Comparison of ENCODE assay signal across 8 mouse cellular contexts in the genomic region with DNA sequence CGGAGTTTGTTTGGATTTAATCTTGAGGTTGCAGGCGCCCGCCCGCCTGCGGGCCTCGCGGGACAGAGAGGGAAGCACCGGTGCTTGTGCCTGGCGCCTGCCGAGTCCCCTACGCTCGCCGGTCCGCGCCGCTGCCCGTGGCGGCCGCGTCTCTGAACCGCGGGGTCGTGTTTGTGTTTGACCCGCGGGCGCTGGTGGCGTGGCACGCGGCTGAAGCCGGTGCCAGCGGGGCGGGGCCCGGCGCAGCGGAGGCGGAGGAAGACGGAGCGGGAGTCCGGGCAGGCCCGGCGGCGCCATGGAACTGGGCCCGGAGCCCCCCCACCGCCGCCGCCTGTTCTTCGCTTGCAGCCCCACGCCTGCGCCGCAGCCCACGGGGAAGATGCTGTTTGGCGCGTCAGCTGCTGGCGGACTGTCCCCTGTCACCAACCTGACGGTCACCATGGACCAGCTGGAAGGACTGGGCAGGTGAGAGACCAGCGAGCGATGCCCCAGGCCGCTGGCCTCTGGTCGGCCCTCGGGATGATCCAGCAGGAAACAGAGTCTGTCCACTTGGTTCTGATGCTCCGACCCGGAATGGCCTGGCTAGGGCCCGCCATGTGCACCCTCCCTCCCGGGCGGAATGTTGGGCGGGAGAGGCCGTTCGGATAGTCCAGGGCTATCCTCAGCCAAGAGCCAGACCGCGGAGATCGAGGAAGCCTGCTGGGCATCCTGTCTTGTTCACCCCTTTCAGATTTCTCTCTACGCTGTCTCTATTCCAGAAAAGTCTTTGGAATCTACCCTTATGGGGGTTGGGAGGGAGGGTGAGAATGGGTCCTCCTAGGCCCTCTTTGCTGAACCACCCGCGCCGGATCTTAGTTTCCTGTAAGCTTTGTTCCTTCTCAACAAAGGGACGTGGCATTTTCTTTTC. TPM values are rescaled to one million over a fixed set of nuclear protein-coding genes. Genes with fewer than 3 reads are reported as not detected.
DNase-seq lines count a peak whose midpoint lies in the region; ATAC-seq and TF ChIP-seq lines count a peak whose summit lies in the region.

No protein-coding gene starts in this region.

- peak overlapping the region; percentile 98 for H3K9ac ChIP-seq in kidney, embryonic 14.5 days (ENCODE audit: low read depth, low read length)
- H3K9ac ChIP-seq in liver, embryonic 14.5 days (replicated peaks), result peak overlapping the region; percentile 96

- H3K4me3 ChIP-seq in kidney, embryonic 14.5 days (ENCODE audit: low read length), result peak overlapping the region; percentile 99
- peak overlapping the region; percentile 72 to 93 for H3K4me3 ChIP-seq in liver, embryonic 14.5 days (ENCODE audit: insufficient read depth in 1 of 2, low read depth in 2 of 2, low read length in 2 of 2)

- H3K4me1 ChIP-seq in kidney, embryonic 14.5 days (ENCODE audit: control insufficient read depth, insufficient read depth, low read length), result peaks cover 6% of the 10 kb centered on the region
- H3K4me1 ChIP-seq in liver, embryonic 14.5 days (replicated peaks; ENCODE audit: control insufficient read depth in 2 of 2, insufficient read depth in 2 of 2, low read length in 1 of 2), result peaks cover 3 to 19% of the 10 kb centered on the region in 2 experiments

- H3K27me3 ChIP-seq in kidney, embryonic 14.5 days (ENCODE audit: control insufficient read depth, insufficient read depth, low read length), result no peaks in the 10 kb centered on the region
- H3K27me3 ChIP-seq in liver, embryonic 14.5 days (ENCODE audit: control insufficient read depth, insufficient read depth, low read length), result no peaks in the 10 kb centered on the region

- peak overlapping the region; percentile 85 for H3K4me2 ChIP-seq in kidney, embryonic 14.5 days (replicated peaks; ENCODE audit: low read depth, low read length)
- H3K4me2 ChIP-seq in liver, embryonic 14.5 days (ENCODE audit: low read depth), result peak overlapping the region; percentile 86

- WGBS in kidney, embryonic 14.5 days, result under 1% methylated on average over 63 of the region's 76 CpGs
- WGBS in liver, embryonic 14.5 days (ENCODE audit: insufficient replicate concordance), result under 1% methylated on average over 58 of the region's 76 CpGs

- peak overlapping the region; percentile 92 for H3K27ac ChIP-seq in kidney, embryonic 14.5 days (ENCODE audit: low read depth, low read length)
- H3K27ac ChIP-seq in liver, embryonic 14.5 days, result peak overlapping the region; percentile 32

- peak; percentile 62 for ATAC-seq in kidney, embryonic 14.5 days (ENCODE audit: low FRiP score, low TSS enrichment)
- ATAC-seq in liver, embryonic 14.5 days (ENCODE audit: insufficient read depth), result peak; percentile 79

- no peak for TF ChIP-seq EP300 in liver, embryonic 14.5 days (IDR thresholded peaks at IDR 0.05; ENCODE audit: low read depth)

- H3K9me3 ChIP-seq in kidney, embryonic 14.5 days (ENCODE audit: control insufficient read depth, low read length), result no peaks in the 10 kb centered on the region
- no peaks in the 10 kb centered on the region for H3K9me3 ChIP-seq in liver, embryonic 14.5 days (ENCODE audit: control insufficient read depth, low read length)

- H3K36me3 ChIP-seq in kidney, embryonic 14.5 days (ENCODE audit: control insufficient read depth, insufficient read depth, low read length), result peaks cover 36% of the 10 kb centered on the region
- peaks cover 34% of the 10 kb centered on the region for H3K36me3 ChIP-seq in liver, embryonic 14.5 days (replicated peaks; ENCODE audit: control insufficient read depth, insufficient read depth, low read depth)

- peak; percentile 60 for DNase-seq in A20 (ENCODE audit: low read depth, low spot score)
- peak; percentile 52 for DNase-seq in Muller cell, postnatal 12 days (ENCODE audit: inconsistent ontology term)
- DNase-seq in embryo, embryonic 10 days (ENCODE audit: low spot score), result peak; percentile 43
- DNase-seq in gastrocnemius, postnatal 10 days, result peak; percentile 72
- no peak for DNase-seq in liver, embryonic 14.5 days (ENCODE audit: low read depth in 3 of 3, low spot score in 3 of 3)
- DNase-seq in naive thymus-derived CD4-positive, alpha-beta T cell, adult 2 months (ENCODE audit: low read depth), result peak; percentile 49
- peak; percentile 47 for DNase-seq in thymus, postnatal 25 days

- TF ChIP-seq CTCF in liver, embryonic 14.5 days (IDR thresholded peaks at IDR 0.05; ENCODE audit: low read depth), result no peak

RNA-seq across cellular contexts. Expression of gene Cdc25a, which starts 0.6 kb away (rescaled TPM):
- total RNA-seq in gastrocnemius, postnatal 10 days (2021), result 1 to 10 TPM; 6.2 to 9.2 TPM
- 21.1 and 31.6 TPM in 2 replicates for polyA plus RNA-seq in kidney, embryonic 14.5 days (2014; fragmentation: Nextera tagmentation; extraction: Ambion mirVana)
- polyA plus RNA-seq in liver, embryonic 14.5 days (2012; rRNA removed), result 7.6 and 10.8 TPM in 2 replicates
- polyA plus RNA-seq in liver, embryonic 14.5 days (2014; fragmentation: Nextera tagmentation; extraction: Ambion mirVana), result 11.9 and 14.9 TPM in 2 replicates

RNA-seq across cellular contexts. Expression of gene Camp, which starts 26.5 kb away (rescaled TPM):
- total RNA-seq in gastrocnemius, postnatal 10 days (2021), result 1 to 10 TPM in 1 of 2 experiments, not detected in 1; 7.8 TPM
- polyA plus RNA-seq in kidney, embryonic 14.5 days (2014; fragmentation: Nextera tagmentation; extraction: Ambion mirVana), result 0.27 TPM in 1 of 2 replicates, not detected in the other
- polyA plus RNA-seq in liver, embryonic 14.5 days (2012; rRNA removed), result 54.1 and 56.1 TPM in 2 replicates
- polyA plus RNA-seq in liver, embryonic 14.5 days (2014; fragmentation: Nextera tagmentation; extraction: Ambion mirVana), result 78.5 and 101 TPM in 2 replicates

RNA-seq across cellular contexts. Expression of gene Nme6, which starts 43.4 kb away (rescaled TPM):
- total RNA-seq in gastrocnemius, postnatal 10 days (2021), result 10 to 100 TPM; 23.5 to 23.7 TPM
- 88.6 and 102 TPM in 2 replicates for polyA plus RNA-seq in kidney, embryonic 14.5 days (2014; fragmentation: Nextera tagmentation; extraction: Ambion mirVana)
- 34.0 and 34.3 TPM in 2 replicates for polyA plus RNA-seq in liver, embryonic 14.5 days (2012; rRNA removed)
- 53.6 and 54.6 TPM in 2 replicates for polyA plus RNA-seq in liver, embryonic 14.5 days (2014; fragmentation: Nextera tagmentation; extraction: Ambion mirVana)

RNA-seq across cellular contexts. Expression of gene Map4, which starts 55.3 kb away (rescaled TPM):
- total RNA-seq in gastrocnemius, postnatal 10 days (2021), result 100 to 1,000 TPM; 466 to 507 TPM
- 35.1 and 54.6 TPM in 2 replicates for polyA plus RNA-seq in kidney, embryonic 14.5 days (2014; fragmentation: Nextera tagmentation; extraction: Ambion mirVana)
- 13.5 and 16.0 TPM in 2 replicates for polyA plus RNA-seq in liver, embryonic 14.5 days (2012; rRNA removed)
- polyA plus RNA-seq in liver, embryonic 14.5 days (2014; fragmentation: Nextera tagmentation; extraction: Ambion mirVana), result 6.6 and 7.7 TPM in 2 replicates

Comparison
In these comparisons a context has a peak if more than half of its experiments do, and no peak if none do; other contexts are left out.
1. DNase-seq: peak in A20 (single experiment), Muller cell, postnatal 12 days (single experiment), embryo, embryonic 10 days (single experiment), gastrocnemius, postnatal 10 days (single experiment), naive thymus-derived CD4-positive, alpha-beta T cell, adult 2 months (single experiment) and thymus, postnatal 25 days (single experiment); none in liver, embryonic 14.5 days (0 of 3).
2. RNA of gene Camp, which starts 26.5 kb away (polyA plus RNA-seq): 54.1 to 101 TPM in liver, embryonic 14.5 days; 0.27 TPM in kidney, embryonic 14.5 days; every median in the first group is over 10 times any median in the second.